Mouse (Mus musculus): ENCODE data around the gene Dlgap1. TPM values are rescaled to one million over a fixed set of nuclear protein-coding genes. Genes with fewer than 3 reads are reported as not detected.
"Not testable (repeated sequence)": the region's sequence is repeated elsewhere in the genome, so short reads cannot be mapped to it uniquely, and the experiment has no call there.

Dlgap1 gene
- polyA plus RNA-seq, 1 experiment from 2014 or later, result 34.9 TPM

DNA sequence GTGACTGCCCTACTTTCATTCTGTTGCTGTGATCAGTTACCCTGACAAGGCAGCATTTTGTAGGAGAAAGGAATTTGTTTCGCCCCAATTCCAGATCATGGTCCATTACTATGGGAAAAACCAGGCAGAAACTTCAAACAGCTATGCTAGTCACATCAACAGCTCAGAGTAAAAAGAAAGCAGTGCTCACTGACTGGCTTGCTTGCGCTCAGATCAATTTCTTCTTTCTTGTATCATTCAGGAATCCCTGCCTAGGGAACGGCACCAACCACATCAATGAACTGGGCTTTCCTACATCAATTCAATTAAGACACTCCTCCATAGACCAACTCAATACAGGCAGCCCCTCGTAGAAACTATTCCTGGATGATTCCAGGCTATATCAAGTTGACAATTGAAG lies 572.9 kb downstream of the Dlgap1 start:
- Histone ChIP-seq H3K9me3 (ENCODE audit: control insufficient read depth, low read length) (peaks cover 4% of the 10 kb centered on the region; the same call in 1 of the 2 replicates), H3K4me3 (replicated peaks; ENCODE audit: low read length) (no peak overlapping the region), H3K4me1 (replicated peaks; ENCODE audit: control insufficient read depth, insufficient read depth, low read length) (no peaks in the 10 kb centered on the region), H3K9ac (no peak overlapping the region), H3K4me2 (replicated peaks) (no peak overlapping the region), H3K27ac (no peak overlapping the region), H3K36me3 (replicated peaks; ENCODE audit: control insufficient read depth, insufficient read depth) (no peaks in the 10 kb centered on the region), H3K27me3 (ENCODE audit: control insufficient read depth, insufficient read depth, low read length) (no peaks in the 10 kb centered on the region)
- no peak for ATAC-seq (ENCODE audit: low FRiP score)
- WGBS, result 77% methylated on average over 4 of the region's 4 CpGs
- DNase-seq (ENCODE audit: low spot score), result no peak

GRCm38 (mm10) chr17:70550793-70551192 lies 581.9 kb downstream of the Dlgap1 start:
- ATAC-seq (ENCODE audit: low FRiP score), result no peak
- WGBS, result 89% methylated on average over 4 of the region's 4 CpGs

GRCm38 (mm10) chr17:70561547-70561946 lies 592.7 kb downstream of the Dlgap1 start:
- 84% methylated on average over 7 of the region's 7 CpGs for WGBS
- ATAC-seq (ENCODE audit: low FRiP score), result no peak
- no peak overlapping the region for H3K9ac ChIP-seq

More at GRCm38 (mm10) chr17:70550793-70551192, 581.9 kb downstream of the Dlgap1 start:
- no peak overlapping the region for H3K4me3 ChIP-seq (replicated peaks; ENCODE audit: low read length)
- no peaks in the 10 kb centered on the region for H3K27me3 ChIP-seq (ENCODE audit: control insufficient read depth, insufficient read depth, low read length)
- H3K9ac ChIP-seq, result no peak overlapping the region
- no peak for DNase-seq (ENCODE audit: low spot score)
- no peaks in the 10 kb centered on the region for H3K4me1 ChIP-seq (replicated peaks; ENCODE audit: control insufficient read depth, insufficient read depth, low read length)
- no peak overlapping the region for H3K27ac ChIP-seq
- no peaks in the 10 kb centered on the region for H3K9me3 ChIP-seq (ENCODE audit: control insufficient read depth, low read length)
- H3K36me3 ChIP-seq (replicated peaks; ENCODE audit: control insufficient read depth, insufficient read depth), result no peaks in the 10 kb centered on the region
- H3K4me2 ChIP-seq (replicated peaks), result no peak overlapping the region

DNA sequence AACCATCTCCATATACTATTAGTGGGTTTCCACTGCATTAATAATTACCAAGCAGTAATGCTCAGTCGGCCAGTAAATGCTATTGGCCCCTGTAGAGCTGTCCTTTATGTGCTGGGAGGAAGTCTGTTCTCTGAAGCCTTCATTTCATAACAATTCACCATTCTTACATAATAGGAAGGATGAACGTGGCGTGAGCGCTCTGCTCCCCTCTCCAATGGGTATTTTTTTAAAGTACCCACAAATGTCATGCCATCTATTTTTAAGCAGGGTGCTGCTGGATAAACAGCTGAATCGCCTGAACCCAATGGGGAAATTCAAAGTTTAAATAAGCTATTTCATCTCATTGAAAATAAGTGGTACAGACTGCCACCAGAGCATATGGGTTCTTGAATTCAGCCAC lies 602.0 kb downstream of the Dlgap1 start:
- ATAC-seq (ENCODE audit: low FRiP score) (no peak), DNase-seq (ENCODE audit: low spot score) (no peak)
- no peak overlapping the region for H3K4me3 ChIP-seq (replicated peaks; ENCODE audit: low read length)
- WGBS, result 59% methylated on average over 5 of the region's 5 CpGs
- H3K27me3 ChIP-seq (ENCODE audit: control insufficient read depth, insufficient read depth, low read length), result no peaks in the 10 kb centered on the region
- no peaks in the 10 kb centered on the region for H3K36me3 ChIP-seq (replicated peaks; ENCODE audit: control insufficient read depth, insufficient read depth)
- no peak overlapping the region for H3K9ac ChIP-seq
- H3K27ac ChIP-seq, result no peak overlapping the region
- H3K4me1 ChIP-seq (replicated peaks; ENCODE audit: control insufficient read depth, insufficient read depth, low read length), result no peaks in the 10 kb centered on the region
- H3K9me3 ChIP-seq (ENCODE audit: control insufficient read depth, low read length), result no peaks in the 10 kb centered on the region
- H3K4me2 ChIP-seq (replicated peaks), result no peak overlapping the region

More at GRCm38 (mm10) chr17:70561547-70561946, 592.7 kb downstream of the Dlgap1 start:
- H3K36me3 ChIP-seq (replicated peaks; ENCODE audit: control insufficient read depth, insufficient read depth), result no peaks in the 10 kb centered on the region
- H3K9me3 ChIP-seq (ENCODE audit: control insufficient read depth, low read length), result no peaks in the 10 kb centered on the region
- no peak overlapping the region for H3K4me2 ChIP-seq (replicated peaks)
- H3K27me3 ChIP-seq (ENCODE audit: control insufficient read depth, insufficient read depth, low read length), result no peaks in the 10 kb centered on the region
- H3K4me1 ChIP-seq (replicated peaks; ENCODE audit: control insufficient read depth, insufficient read depth, low read length), result no peaks in the 10 kb centered on the region
- no peak overlapping the region for H3K4me3 ChIP-seq (replicated peaks; ENCODE audit: low read length)
- no peak for DNase-seq (ENCODE audit: low spot score)
- H3K27ac ChIP-seq, result no peak overlapping the region

DNA sequence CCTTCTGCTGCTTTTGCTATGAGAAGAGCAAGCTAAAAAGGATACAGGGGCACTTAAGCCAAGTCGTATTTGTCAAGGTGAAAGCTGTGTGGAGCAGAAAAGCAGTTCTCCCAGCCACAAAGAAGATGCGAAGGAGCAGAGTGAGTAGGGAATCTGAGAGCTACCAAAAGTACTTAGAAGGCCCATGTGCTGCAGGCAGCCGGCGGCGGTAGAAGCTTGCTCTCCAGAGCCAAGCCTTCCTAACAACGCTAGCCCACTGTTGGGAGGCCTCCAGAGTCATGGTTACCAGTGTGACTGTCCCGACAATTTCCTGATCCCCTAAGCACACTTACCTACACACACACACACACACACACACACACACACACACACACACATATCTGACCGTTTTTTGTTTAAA lies 614.2 kb downstream of the Dlgap1 start:
- no peak for DNase-seq (ENCODE audit: low spot score)
- Histone ChIP-seq H3K9ac (no peak overlapping the region), H3K27ac (no peak overlapping the region), H3K4me2 (replicated peaks) (no peak overlapping the region), H3K27me3 (ENCODE audit: control insufficient read depth, insufficient read depth, low read length) (no peaks in the 10 kb centered on the region), H3K4me3 (replicated peaks; ENCODE audit: low read length) (no peak overlapping the region), H3K4me1 (replicated peaks; ENCODE audit: control insufficient read depth, insufficient read depth, low read length) (no peaks in the 10 kb centered on the region), H3K36me3 (replicated peaks; ENCODE audit: control insufficient read depth, insufficient read depth) (no peaks in the 10 kb centered on the region), H3K9me3 (ENCODE audit: control insufficient read depth, low read length) (no peaks in the 10 kb centered on the region)
- WGBS, result 55% methylated on average over 8 of the region's 8 CpGs
- no peak for ATAC-seq (ENCODE audit: low FRiP score)

- no peak overlapping the region for H3K27ac ChIP-seq
- H3K9me3 ChIP-seq (ENCODE audit: control insufficient read depth, low read length), result no peaks in the 10 kb centered on the region
- no peaks in the 10 kb centered on the region for H3K36me3 ChIP-seq (replicated peaks; ENCODE audit: control insufficient read depth, insufficient read depth)
- H3K27me3 ChIP-seq (ENCODE audit: control insufficient read depth, insufficient read depth, low read length), result no peaks in the 10 kb centered on the region; the same call in 1 of the 2 replicates
- 0 out of 2 replicates have a peak, but pooled peaks cover 7% of the 10 kb centered on the region for H3K4me1 ChIP-seq (replicated peaks; ENCODE audit: control insufficient read depth, insufficient read depth, low read length)
- DNase-seq (ENCODE audit: low spot score) (no peak), ATAC-seq (ENCODE audit: low FRiP score) (no peak)
- H3K4me3 ChIP-seq (replicated peaks; ENCODE audit: low read length), result no peak overlapping the region
- no peak overlapping the region for H3K9ac ChIP-seq
- no peak overlapping the region for H3K4me2 ChIP-seq (replicated peaks)
- 69% methylated on average over 13 of the region's 13 CpGs for WGBS
These were observed 618.0 kb downstream of the Dlgap1 start for GRCm38 (mm10) chr17:70586735-70587425.

GRCm38 (mm10) chr17:70587975-70588630 lies 619.2 kb downstream of the Dlgap1 start:
- not testable (repeated sequence) for H3K4me2 ChIP-seq (replicated peaks); H3K9me3 ChIP-seq (ENCODE audit: control insufficient read depth, low read length); H3K4me3 ChIP-seq (replicated peaks; ENCODE audit: low read length); H3K27me3 ChIP-seq (ENCODE audit: control insufficient read depth, insufficient read depth, low read length); ATAC-seq (ENCODE audit: low FRiP score); H3K4me1 ChIP-seq (replicated peaks; ENCODE audit: control insufficient read depth, insufficient read depth, low read length); H3K9ac ChIP-seq; H3K27ac ChIP-seq; DNase-seq (ENCODE audit: low spot score); H3K36me3 ChIP-seq (replicated peaks; ENCODE audit: control insufficient read depth, insufficient read depth)
- 79% methylated on average over 2 of the region's 4 CpGs for WGBS

GRCm38 (mm10) chr17:70588691-70589090 lies 619.8 kb downstream of the Dlgap1 start:
- WGBS, result 27% methylated on average over 6 of the region's 6 CpGs
- Histone ChIP-seq H3K4me2 (replicated peaks) (no peak overlapping the region), H3K9me3 (ENCODE audit: control insufficient read depth, low read length) (no peaks in the 10 kb centered on the region), H3K36me3 (replicated peaks; ENCODE audit: control insufficient read depth, insufficient read depth) (no peaks in the 10 kb centered on the region), H3K4me3 (replicated peaks; ENCODE audit: low read length) (no peak overlapping the region), H3K4me1 (replicated peaks; ENCODE audit: control insufficient read depth, insufficient read depth, low read length) (0 out of 2 replicates have a peak, but pooled peaks cover 7% of the 10 kb centered on the region), H3K27ac (no peak overlapping the region), H3K9ac (no peak overlapping the region), H3K27me3 (ENCODE audit: control insufficient read depth, insufficient read depth, low read length) (no peaks in the 10 kb centered on the region; the same call in 1 of the 2 replicates)
- DNase-seq (ENCODE audit: low spot score) (no peak), ATAC-seq (ENCODE audit: low FRiP score) (no peak)

DNA sequence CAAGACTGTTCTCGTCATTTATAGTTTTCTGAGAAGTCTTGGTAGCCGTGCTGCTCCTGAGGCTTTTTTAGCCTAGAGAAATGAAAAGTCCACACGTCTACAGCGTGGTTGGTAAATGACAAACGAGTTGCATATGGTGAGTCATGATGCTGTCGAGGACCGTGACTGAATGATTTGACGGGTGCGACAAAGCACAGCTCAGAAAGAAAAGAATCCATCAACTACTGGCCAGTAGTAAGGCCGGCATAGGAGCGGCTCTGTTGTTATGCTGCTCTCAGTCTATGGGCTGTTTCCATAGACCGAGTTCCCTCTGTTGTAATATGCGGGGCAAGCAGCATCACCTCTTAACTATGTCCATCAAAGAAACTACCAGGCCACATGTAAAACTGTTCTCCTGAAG lies 620.3 kb downstream of the Dlgap1 start:
- DNase-seq (ENCODE audit: low spot score), result no peak
- peak; percentile 60; the same call in 1 of the 2 replicates for ATAC-seq (ENCODE audit: low FRiP score)
- no peak overlapping the region for H3K4me2 ChIP-seq (replicated peaks)
- no peaks in the 10 kb centered on the region; the same call in 1 of the 2 replicates for H3K27me3 ChIP-seq (ENCODE audit: control insufficient read depth, insufficient read depth, low read length)
- no peaks in the 10 kb centered on the region for H3K36me3 ChIP-seq (replicated peaks; ENCODE audit: control insufficient read depth, insufficient read depth)
- no peak overlapping the region for H3K9ac ChIP-seq
- no peak overlapping the region for H3K27ac ChIP-seq
- 0 out of 2 replicates have a peak, but pooled peaks cover 7% of the 10 kb centered on the region for H3K4me1 ChIP-seq (replicated peaks; ENCODE audit: control insufficient read depth, insufficient read depth, low read length)
- 23% methylated on average over 13 of the region's 13 CpGs for WGBS
- H3K9me3 ChIP-seq (ENCODE audit: control insufficient read depth, low read length), result no peaks in the 10 kb centered on the region
- H3K4me3 ChIP-seq (replicated peaks; ENCODE audit: low read length), result no peak overlapping the region
